ENCODE assay signal across 7 mouse cellular contexts in the genomic region with DNA sequence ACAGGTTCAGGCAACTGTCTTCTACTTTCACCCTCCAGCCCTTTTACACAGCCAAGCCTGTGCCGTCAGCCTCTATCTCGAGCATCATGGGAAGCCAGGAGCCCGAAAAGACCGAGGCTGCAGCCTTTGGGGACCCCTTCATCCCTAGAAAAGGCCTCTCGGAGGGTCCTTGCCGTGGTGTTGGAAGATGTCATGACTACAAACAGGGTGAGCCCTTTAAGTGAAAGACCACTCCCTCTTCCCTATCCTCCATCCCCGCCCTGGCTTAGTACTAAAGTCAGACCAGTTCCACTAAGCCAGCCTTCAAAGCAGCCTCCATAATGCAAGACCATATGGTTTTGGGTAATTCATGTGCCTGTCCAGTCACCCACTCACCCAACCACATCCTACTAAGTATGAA. TPM values are rescaled to one million over a fixed set of nuclear protein-coding genes. Genes with fewer than 3 reads are reported as not detected.
DNase-seq lines count a peak whose midpoint lies in the region; ATAC-seq lines count a peak whose summit lies in the region.

No protein-coding gene starts in this region.

- peaks cover 20% of the 10 kb centered on the region for H3K4me1 ChIP-seq in lung, embryonic 15.5 days
- peaks cover 26% of the 10 kb centered on the region for H3K4me1 ChIP-seq in embryonic facial prominence, embryonic 10.5 days
- H3K4me1 ChIP-seq in intestine, embryonic 14.5 days (replicated peaks; ENCODE audit: control insufficient read depth, insufficient read depth, low read length) = peaks cover 12% of the 10 kb centered on the region; the same call in 1 of the 2 replicates
- H3K4me1 ChIP-seq in neural tube, embryonic 14.5 days (ENCODE audit: control insufficient read depth, insufficient read depth, low read length) = peaks cover 18% of the 10 kb centered on the region

- H3K4me2 ChIP-seq in lung, embryonic 15.5 days = peak overlapping the region; percentile 81
- peak overlapping the region; percentile 63 for H3K4me2 ChIP-seq in intestine, embryonic 14.5 days (ENCODE audit: low read length)
- peak overlapping the region; percentile 88 for H3K4me2 ChIP-seq in neural tube, embryonic 14.5 days (ENCODE audit: low read depth, low read length)

- H3K9ac ChIP-seq in lung, embryonic 15.5 days = peak overlapping the region; percentile 59
- peak overlapping the region; percentile 93 for H3K9ac ChIP-seq in intestine, embryonic 14.5 days (ENCODE audit: low read length)
- H3K9ac ChIP-seq in neural tube, embryonic 14.5 days (replicated peaks; ENCODE audit: low read depth, low read length) = peak overlapping the region; percentile 90

- ATAC-seq in lung, embryonic 15.5 days (ENCODE audit: borderline replicate concordance, extremely low read depth, low FRiP score, low TSS enrichment) = no peak
- no peak; the same call in 1 of the 2 replicates for ATAC-seq in intestine, embryonic 14.5 days (replicated peaks; ENCODE audit: low FRiP score, low TSS enrichment, low read depth)
- ATAC-seq in neural tube, embryonic 14.5 days (ENCODE audit: low read depth) = peak; percentile 4; the same call in 1 of the 2 replicates
- ATAC-seq in megakaryocyte progenitor cell, adult 5-6 weeks (replicated peaks; ENCODE audit: poor library complexity) = no peak

- peaks cover 50% of the 10 kb centered on the region for H3K36me3 ChIP-seq in lung, embryonic 15.5 days
- H3K36me3 ChIP-seq in embryonic facial prominence, embryonic 10.5 days (replicated peaks) = peaks cover 67% of the 10 kb centered on the region
- H3K36me3 ChIP-seq in intestine, embryonic 14.5 days (ENCODE audit: control insufficient read depth, insufficient read depth, low read length) = peaks cover 46% of the 10 kb centered on the region
- peaks cover 24% of the 10 kb centered on the region for H3K36me3 ChIP-seq in neural tube, embryonic 14.5 days (ENCODE audit: control insufficient read depth, insufficient read depth, low read length)

- peak overlapping the region; percentile 97 for H3K27ac ChIP-seq in lung, embryonic 15.5 days
- H3K27ac ChIP-seq in embryonic facial prominence, embryonic 10.5 days (replicated peaks) = peak overlapping the region; percentile 95
- H3K27ac ChIP-seq in intestine, embryonic 14.5 days (ENCODE audit: low read depth) = peak overlapping the region; percentile 96
- peak overlapping the region; percentile 98 for H3K27ac ChIP-seq in neural tube, embryonic 14.5 days (ENCODE audit: low read depth, low read length)

- 3% methylated on average over 7 of the region's 7 CpGs for WGBS in lung, embryonic 15.5 days
- 2% methylated on average over 7 of the region's 7 CpGs for WGBS in embryonic facial prominence, embryonic 10.5 days
- WGBS in intestine, embryonic 14.5 days = 2% methylated on average over 7 of the region's 7 CpGs
- 1% methylated on average over 7 of the region's 7 CpGs for WGBS in neural tube, embryonic 14.5 days

- DNase-seq in lung, postnatal 14 days = no peak
- no peak for DNase-seq in embryonic facial prominence, embryonic 10.5 days (ENCODE audit: low spot score)
- peak; percentile 77 for DNase-seq in intestine, embryonic 14.5 days (ENCODE audit: low spot score)
- DNase-seq in thymus, postnatal 14 days = no peak

- peak overlapping the region; percentile 61 for H3K4me3 ChIP-seq in lung, embryonic 15.5 days
- H3K4me3 ChIP-seq in embryonic facial prominence, embryonic 10.5 days = peak overlapping the region; percentile 92
- peak overlapping the region; percentile 81 for H3K4me3 ChIP-seq in intestine, embryonic 14.5 days (ENCODE audit: low read depth, low read length)
- peak overlapping the region; percentile 91 for H3K4me3 ChIP-seq in neural tube, embryonic 14.5 days (ENCODE audit: low read depth, low read length)

- no peaks in the 10 kb centered on the region for H3K27me3 ChIP-seq in lung, embryonic 15.5 days
- no peaks in the 10 kb centered on the region for H3K27me3 ChIP-seq in embryonic facial prominence, embryonic 10.5 days (replicated peaks; ENCODE audit: low read depth, poor library complexity, severe bottlenecking)
- H3K27me3 ChIP-seq in intestine, embryonic 14.5 days (replicated peaks; ENCODE audit: control insufficient read depth, insufficient read depth, low read length) = no peaks in the 10 kb centered on the region
- no peaks in the 10 kb centered on the region for H3K27me3 ChIP-seq in neural tube, embryonic 14.5 days (ENCODE audit: control insufficient read depth, insufficient read depth, low read length)

- no peaks in the 10 kb centered on the region for H3K9me3 ChIP-seq in lung, embryonic 15.5 days
- no peaks in the 10 kb centered on the region for H3K9me3 ChIP-seq in embryonic facial prominence, embryonic 10.5 days
- 0 out of 2 replicates have a peak, but pooled peaks cover 2% of the 10 kb centered on the region for H3K9me3 ChIP-seq in intestine, embryonic 14.5 days (ENCODE audit: control insufficient read depth, low read length)
- no peaks in the 10 kb centered on the region for H3K9me3 ChIP-seq in neural tube, embryonic 14.5 days (ENCODE audit: control insufficient read depth, low read length)

RNA-seq across cellular contexts. Expression of a gene that starts 6.9 kb away (rescaled TPM):
- 12.2 and 13.3 TPM in 2 replicates for polyA plus RNA-seq in lung, embryonic 15.5 days (2015; fragmentation: Nextera tagmentation; extraction: Ambion mirVana)
- 8.6 and 9.0 TPM in 2 replicates for polyA plus RNA-seq in embryonic facial prominence, embryonic 10.5 days (2016; fragmentation: Nextera tagmentation; extraction: Ambion mirVana)
- 11.4 and 13.9 TPM in 2 replicates for polyA plus RNA-seq in intestine, embryonic 14.5 days (2014; fragmentation: Nextera tagmentation; extraction: Ambion mirVana)
- 15.5 TPM in 2 replicates for polyA plus RNA-seq in neural tube, embryonic 14.5 days (2014; fragmentation: Nextera tagmentation; extraction: Ambion mirVana)
- 90.7 and 101 TPM in 2 replicates for total RNA-seq in megakaryocyte progenitor cell, adult 5-6 weeks (2015)
- total RNA-seq in megakaryocyte progenitor cell, adult 5-6 weeks (2017) = 19.5 and 20.0 TPM in 2 replicates

RNA-seq across cellular contexts. Expression of a gene that starts 12.6 kb away (rescaled TPM):
- 37.1 and 40.4 TPM in 2 replicates for polyA plus RNA-seq in lung, embryonic 15.5 days (2015; fragmentation: Nextera tagmentation; extraction: Ambion mirVana)
- 46.3 and 47.9 TPM in 2 replicates for polyA plus RNA-seq in embryonic facial prominence, embryonic 10.5 days (2016; fragmentation: Nextera tagmentation; extraction: Ambion mirVana)
- polyA plus RNA-seq in intestine, embryonic 14.5 days (2014; fragmentation: Nextera tagmentation; extraction: Ambion mirVana) = 43.4 and 45.6 TPM in 2 replicates
- 35.8 and 38.8 TPM in 2 replicates for polyA plus RNA-seq in neural tube, embryonic 14.5 days (2014; fragmentation: Nextera tagmentation; extraction: Ambion mirVana)
- total RNA-seq in megakaryocyte progenitor cell, adult 5-6 weeks (2015) = 74.8 and 85.3 TPM in 2 replicates
- 22.6 and 27.2 TPM in 2 replicates for total RNA-seq in megakaryocyte progenitor cell, adult 5-6 weeks (2017)

RNA-seq across cellular contexts. Expression of a gene that starts 23.1 kb away (rescaled TPM):
- polyA plus RNA-seq in lung, embryonic 15.5 days (2015; fragmentation: Nextera tagmentation; extraction: Ambion mirVana) = 6.4 and 6.5 TPM in 2 replicates
- 13.4 and 17.7 TPM in 2 replicates for polyA plus RNA-seq in embryonic facial prominence, embryonic 10.5 days (2016; fragmentation: Nextera tagmentation; extraction: Ambion mirVana)
- 6.7 and 7.6 TPM in 2 replicates for polyA plus RNA-seq in intestine, embryonic 14.5 days (2014; fragmentation: Nextera tagmentation; extraction: Ambion mirVana)
- polyA plus RNA-seq in neural tube, embryonic 14.5 days (2014; fragmentation: Nextera tagmentation; extraction: Ambion mirVana) = 16.1 and 18.2 TPM in 2 replicates
- 2.2 and 2.3 TPM in 2 replicates for total RNA-seq in megakaryocyte progenitor cell, adult 5-6 weeks (2015)
- total RNA-seq in megakaryocyte progenitor cell, adult 5-6 weeks (2017) = 1.2 and 3.0 TPM in 2 replicates

RNA-seq across cellular contexts. Expression of a gene that starts 39.7 kb away (rescaled TPM):
- 51.2 and 63.7 TPM in 2 replicates for polyA plus RNA-seq in lung, embryonic 15.5 days (2015; fragmentation: Nextera tagmentation; extraction: Ambion mirVana)
- 55.8 and 62.8 TPM in 2 replicates for polyA plus RNA-seq in embryonic facial prominence, embryonic 10.5 days (2016; fragmentation: Nextera tagmentation; extraction: Ambion mirVana)
- 49.4 and 51.8 TPM in 2 replicates for polyA plus RNA-seq in intestine, embryonic 14.5 days (2014; fragmentation: Nextera tagmentation; extraction: Ambion mirVana)
- polyA plus RNA-seq in neural tube, embryonic 14.5 days (2014; fragmentation: Nextera tagmentation; extraction: Ambion mirVana) = 53.0 and 66.7 TPM in 2 replicates
- total RNA-seq in megakaryocyte progenitor cell, adult 5-6 weeks (2015) = 64.0 and 78.0 TPM in 2 replicates
- 20.6 and 24.1 TPM in 2 replicates for total RNA-seq in megakaryocyte progenitor cell, adult 5-6 weeks (2017)

RNA-seq across cellular contexts. Expression of a gene that starts 47.3 kb away (rescaled TPM):
- 13.8 and 15.4 TPM in 2 replicates for polyA plus RNA-seq in lung, embryonic 15.5 days (2015; fragmentation: Nextera tagmentation; extraction: Ambion mirVana)
- polyA plus RNA-seq in embryonic facial prominence, embryonic 10.5 days (2016; fragmentation: Nextera tagmentation; extraction: Ambion mirVana) = 16.6 and 17.8 TPM in 2 replicates
- polyA plus RNA-seq in intestine, embryonic 14.5 days (2014; fragmentation: Nextera tagmentation; extraction: Ambion mirVana) = 18.8 and 19.8 TPM in 2 replicates
- polyA plus RNA-seq in neural tube, embryonic 14.5 days (2014; fragmentation: Nextera tagmentation; extraction: Ambion mirVana) = 18.3 and 19.7 TPM in 2 replicates
- 26.3 and 26.8 TPM in 2 replicates for total RNA-seq in megakaryocyte progenitor cell, adult 5-6 weeks (2015)
- total RNA-seq in megakaryocyte progenitor cell, adult 5-6 weeks (2017) = 4.8 and 5.9 TPM in 2 replicates
